Mouse (Mus musculus) brain, embryonic 14.5 days (tissue): ENCODE results near the gene Dhrs3. TPM values are rescaled to one million over a fixed set of nuclear protein-coding genes. Genes with fewer than 3 reads are reported as not detected.

Experiments
- DNase-seq: peaks from one replicate; pipeline ENCODE4 v3.0.0-alpha.2; 2011; ENCODE audit warnings: low read depth
- CTCF ChIP-seq: fragments of 200-500 bp; IDR thresholded peaks from 2 replicates; pipeline ENCODE4 v1.5.1; 2012; ENCODE audit warnings: inconsistent platforms, mild to moderate bottlenecking, moderate library complexity, borderline replicate concordance; ENCODE audit not compliant: insufficient read depth, insufficient read length; ENCODE audit errors: extremely low read depth
- POLR2A ChIP-seq: fragments of 200-500 bp; IDR thresholded peaks from 2 replicates; pipeline ENCODE4 v1.6.1; 2012; ENCODE audit warnings: mild to moderate bottlenecking, inconsistent platforms, borderline replicate concordance; ENCODE audit not compliant: poor library complexity, insufficient read depth, insufficient read length, severe bottlenecking; ENCODE audit errors: extremely low read depth
- polyA plus RNA-seq: library from polyadenylated mRNA; depleted of rRNA; stranded (reverse); fragments of >200 nt; gene quantifications from 2 replicates; pipeline ENCODE4 v1.2.3, GENCODE M21; 2012

Dhrs3 gene
- polyA plus RNA-seq, 1 experiment, result 20.0 TPM

DNA sequence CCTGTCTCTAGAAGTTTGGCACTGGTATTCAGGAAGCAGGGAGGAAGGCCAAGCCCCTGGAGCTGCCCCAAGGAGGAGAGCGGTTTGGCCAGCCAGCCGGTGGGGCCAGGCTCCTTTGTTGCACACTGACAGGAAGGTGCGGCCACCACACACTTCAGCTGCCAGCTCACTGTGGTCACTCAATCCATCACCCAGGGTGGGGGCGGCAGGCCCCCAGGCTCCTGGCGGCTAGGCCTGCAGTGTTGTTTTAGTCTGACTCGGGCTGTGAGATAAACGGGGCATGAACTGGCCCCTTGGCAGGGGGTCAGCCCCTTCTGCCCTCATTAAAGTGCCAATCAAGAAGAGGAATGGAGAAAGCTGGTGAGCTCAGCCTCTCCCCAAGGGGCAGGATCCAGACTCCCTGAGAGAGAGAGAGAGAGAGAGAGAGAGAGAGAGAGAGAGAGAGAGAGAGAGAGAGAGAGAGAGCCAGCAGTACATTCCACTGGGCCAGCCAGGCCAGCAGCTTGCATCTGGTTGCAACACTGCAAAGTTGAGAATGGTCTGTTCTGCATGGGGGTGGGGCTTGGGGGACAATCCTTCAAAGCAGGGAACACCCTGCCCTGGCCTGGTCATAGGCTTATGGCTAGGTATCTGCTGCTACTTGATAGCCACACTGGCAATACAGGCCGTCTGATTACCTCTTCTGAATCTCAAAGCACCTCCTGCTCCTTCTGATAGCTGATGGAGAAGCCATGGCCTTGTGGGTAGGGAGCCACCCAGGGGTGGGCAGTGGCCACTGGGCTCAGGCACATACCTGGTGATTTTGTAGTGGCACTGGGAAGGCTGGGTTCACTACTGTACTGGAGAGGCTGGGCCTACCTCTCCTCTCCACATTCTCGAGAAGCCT lies 57.1 kb downstream of the Dhrs3 start:
- peak; percentile 27 for DNase-seq
- TF ChIP-seq POLR2A, result no peak
- no peak for TF ChIP-seq CTCF

GRCm38 (mm10) chr4:144950327-144950711 lies 57.7 kb downstream of the Dhrs3 start:
- TF ChIP-seq POLR2A (no peak), CTCF (no peak)
- DNase-seq, result no peak

GRCm38 (mm10) chr4:144950883-144951282 lies 58.3 kb downstream of the Dhrs3 start:
- no peak for DNase-seq
- TF ChIP-seq CTCF (no peak), POLR2A (no peak)

DNA sequence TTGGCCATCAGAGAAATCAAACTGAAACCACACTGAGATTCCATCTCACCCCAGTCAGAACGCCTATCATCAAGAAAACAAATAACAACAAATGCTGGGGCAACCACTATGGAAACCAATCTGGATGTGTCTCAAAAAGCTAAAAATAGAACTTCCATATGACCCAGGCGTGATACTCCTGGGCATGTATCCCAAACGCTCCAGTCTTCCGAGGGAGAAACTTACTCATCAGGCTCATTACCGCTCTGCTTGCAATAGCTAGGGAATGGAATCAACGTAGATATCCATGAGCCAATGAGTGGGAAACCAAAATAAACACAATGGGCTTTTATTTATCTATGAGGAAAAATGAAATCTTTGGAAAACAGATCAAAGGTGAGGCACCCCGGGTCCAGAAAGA lies 59.2 kb downstream of the Dhrs3 start:
- DNase-seq, result peak; percentile 61
- TF ChIP-seq POLR2A, result no peak
- no peak for TF ChIP-seq CTCF

- TF ChIP-seq CTCF (no peak), POLR2A (no peak)
- DNase-seq, result no peak
Observed at GRCm38 (mm10) chr4:144953421-144953820, 60.8 kb downstream of the Dhrs3 start.

DNA sequence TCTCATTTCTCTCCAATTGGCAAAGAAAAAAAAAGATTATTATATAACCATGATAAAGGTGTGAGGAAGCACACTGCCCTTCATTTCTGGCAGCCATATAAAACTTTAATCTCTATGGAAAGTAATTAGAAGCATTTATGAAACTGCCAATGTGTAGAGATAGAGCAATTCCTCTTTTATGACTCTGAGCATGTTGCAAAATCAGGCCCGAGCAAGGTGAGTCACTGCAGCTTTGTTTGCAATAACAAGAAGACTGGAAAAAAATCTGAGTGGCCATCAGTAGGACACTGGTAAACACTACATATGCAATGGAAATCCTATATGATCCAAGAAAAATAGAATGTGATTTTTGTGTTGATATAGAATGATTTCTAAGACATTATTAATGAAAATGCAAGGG lies 63.2 kb downstream of the Dhrs3 start:
- TF ChIP-seq CTCF (no peak), POLR2A (no peak)
- no peak for DNase-seq

- no peak for DNase-seq
- no peak for TF ChIP-seq CTCF
- TF ChIP-seq POLR2A, result no peak
Observed at GRCm38 (mm10) chr4:144956293-144956692, 63.7 kb downstream of the Dhrs3 start.

GRCm38 (mm10) chr4:144957186-144957585 lies 64.6 kb downstream of the Dhrs3 start:
- no peak for TF ChIP-seq CTCF
- no peak for TF ChIP-seq POLR2A
- peak; percentile 17 for DNase-seq

GRCm38 (mm10) chr4:144957721-144958120 lies 65.1 kb downstream of the Dhrs3 start:
- DNase-seq, result no peak
- no peak for TF ChIP-seq POLR2A
- no peak for TF ChIP-seq CTCF

DNA sequence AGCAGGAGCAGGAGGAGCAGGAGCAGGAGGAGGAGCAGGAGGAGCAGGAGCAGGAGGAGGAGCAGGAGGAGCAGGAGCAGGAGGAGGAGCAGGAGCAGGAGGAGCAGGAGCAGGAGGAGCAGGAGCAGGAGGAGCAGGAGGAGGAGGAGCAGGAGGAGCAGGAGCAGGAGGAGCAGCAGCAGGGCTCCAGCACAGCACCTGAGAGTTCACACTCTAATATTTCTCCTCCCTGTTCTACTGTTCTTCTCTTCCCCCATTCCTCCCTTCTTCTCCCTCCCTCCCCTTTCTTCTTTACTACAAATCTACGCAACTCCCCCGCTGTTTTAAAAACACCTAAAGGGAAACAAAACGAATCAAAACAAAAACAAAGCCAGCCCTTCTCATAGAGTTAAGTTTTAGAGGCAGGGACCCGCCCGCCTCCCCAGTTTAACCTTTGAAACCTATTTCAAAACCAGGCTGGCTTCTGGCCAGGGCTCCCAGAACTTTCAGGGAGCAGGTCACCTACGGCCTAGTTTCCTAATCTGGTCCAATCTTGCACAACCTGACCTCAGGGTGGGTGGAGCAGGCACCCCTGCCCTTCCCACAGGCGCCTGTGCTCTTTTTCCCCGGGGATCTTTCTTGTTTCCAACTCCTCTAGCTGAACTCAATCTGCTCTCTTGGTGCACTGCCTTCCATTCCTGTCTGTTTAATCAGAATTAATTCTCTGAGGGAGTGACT lies 67.7 kb downstream of the Dhrs3 start:
- TF ChIP-seq CTCF (no peak), POLR2A (no peak)
- no peak for DNase-seq

DNA sequence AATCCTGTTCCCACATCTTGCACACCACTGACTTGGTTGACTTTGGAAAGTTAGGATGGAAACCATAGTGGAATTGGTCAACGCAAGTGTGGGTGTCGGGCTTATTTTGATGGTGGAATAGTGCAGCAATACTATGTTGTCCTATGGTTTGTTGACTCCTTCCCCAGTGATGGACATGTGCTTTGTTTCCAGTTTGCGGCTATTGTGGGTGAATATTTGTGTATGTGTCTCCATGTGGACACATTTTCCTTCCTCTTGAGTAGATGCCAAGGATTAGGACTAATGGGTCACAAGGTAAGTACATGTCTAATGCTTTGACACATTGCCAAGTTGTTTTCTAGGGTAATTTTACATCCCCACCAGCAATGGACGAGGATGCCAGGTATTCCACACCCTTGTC lies 68.6 kb downstream of the Dhrs3 start:
- no peak for DNase-seq
- TF ChIP-seq CTCF (no peak), POLR2A (no peak)

- no peak for TF ChIP-seq POLR2A
- no peak for TF ChIP-seq CTCF
- DNase-seq, result no peak
Observed at GRCm38 (mm10) chr4:144961696-144962095, 69.1 kb downstream of the Dhrs3 start.

DNA sequence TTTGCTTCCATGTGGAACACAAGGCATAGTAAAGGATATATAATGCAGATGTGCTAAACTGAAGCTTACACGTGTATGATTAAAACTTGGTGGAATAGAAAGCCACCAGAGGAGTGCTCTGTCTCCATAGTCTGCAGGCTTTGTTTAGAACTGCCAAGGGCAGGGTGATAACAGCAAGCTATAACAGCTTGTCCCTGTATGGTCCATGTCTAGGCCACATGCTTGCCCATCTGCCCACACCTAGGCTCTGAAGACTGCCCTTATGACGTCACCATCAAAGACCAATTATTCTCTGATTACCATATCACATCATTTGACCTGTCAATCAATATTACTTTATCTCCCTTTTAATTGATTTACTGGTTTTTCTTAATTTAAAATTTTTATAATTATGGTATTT lies 72.6 kb downstream of the Dhrs3 start:
- TF ChIP-seq CTCF, result no peak
- no peak for TF ChIP-seq POLR2A

More for the DNA sequence above, 72.6 kb downstream of the Dhrs3 start:
- DNase-seq, result no peak
